Mouse (Mus musculus): ENCODE results near the gene 4930467E23Rik.
"Not testable (repeated sequence)": the region's sequence is repeated elsewhere in the genome, so short reads cannot be mapped to it uniquely, and the experiment has no call there.

- not testable (repeated sequence) for TF ChIP-seq EP300, CTCF (IDR thresholded peaks at IDR 0.05)
Observed at GRCm38 (mm10) chr8:19704441-19705215, 24.7 kb upstream of the 4930467E23Rik start.
